Mouse (Mus musculus) cerebellum, adult 9-10 months (tissue): ENCODE measurements around the gene Sirpa.

Experiments used
- DNase-seq: peaks from one replicate; pipeline ENCODE4 v3.0.0; 2022

Gene Sirpa

DNA sequence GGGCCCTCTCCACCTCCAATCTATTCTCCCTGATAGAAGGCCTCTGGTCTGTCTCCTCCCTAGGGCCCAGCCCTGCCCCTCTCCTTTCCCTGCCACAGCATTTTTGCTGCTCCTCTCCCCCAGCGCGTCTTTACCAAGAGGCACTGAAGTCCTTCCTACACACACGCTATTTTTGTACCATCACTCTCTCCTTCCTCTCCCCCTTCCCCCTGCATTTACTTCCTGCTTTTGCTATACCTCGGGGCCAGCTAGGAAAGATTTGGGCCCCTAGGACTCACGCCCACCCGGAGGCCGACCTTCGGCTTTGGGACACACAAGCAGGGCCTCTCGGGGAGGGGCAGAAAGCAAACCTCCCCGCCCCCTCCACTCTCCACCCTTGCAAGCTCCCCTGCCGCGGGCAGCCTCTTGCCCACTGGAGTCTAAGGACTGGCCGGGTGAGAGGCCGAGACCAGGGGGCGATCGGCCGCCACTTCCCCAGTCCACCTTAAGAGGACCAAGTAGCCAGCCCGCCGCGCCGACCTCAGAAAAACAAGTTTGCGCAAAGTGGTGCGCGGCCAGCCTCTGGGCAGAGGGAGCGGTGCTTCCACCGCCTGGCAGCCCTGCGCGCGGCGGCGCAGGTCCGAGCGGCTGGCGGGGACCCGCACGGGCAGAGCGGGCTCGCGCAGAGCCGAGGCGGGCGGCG, at the start of gene Sirpa:
Sirpa (plus strand) TSS at position 377 of the 682 bp plus-strand sequence.
- peak; percentile 85 for DNase-seq

DNA sequence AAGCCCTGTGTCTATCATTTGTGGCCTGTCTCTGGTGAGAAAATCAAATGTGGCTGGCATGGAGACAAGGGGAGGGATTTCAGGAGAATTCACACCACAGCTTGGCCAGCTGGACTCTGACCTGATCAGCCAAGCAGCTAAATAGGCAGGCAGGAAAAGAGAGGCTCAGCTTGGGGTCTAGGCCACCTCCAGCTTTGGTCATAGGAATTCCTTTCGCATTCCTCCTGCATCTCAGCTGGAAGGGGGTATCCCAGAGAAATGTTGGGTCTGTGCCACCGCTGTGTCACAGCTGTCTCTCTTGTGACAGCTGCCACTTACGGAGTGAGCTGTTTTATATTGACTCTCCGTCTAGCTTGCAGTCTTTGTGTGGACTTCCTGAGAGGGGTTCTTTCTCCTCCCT, 48.2 kb upstream of the Sirpa start:
- peak; percentile 98 for DNase-seq

DNA sequence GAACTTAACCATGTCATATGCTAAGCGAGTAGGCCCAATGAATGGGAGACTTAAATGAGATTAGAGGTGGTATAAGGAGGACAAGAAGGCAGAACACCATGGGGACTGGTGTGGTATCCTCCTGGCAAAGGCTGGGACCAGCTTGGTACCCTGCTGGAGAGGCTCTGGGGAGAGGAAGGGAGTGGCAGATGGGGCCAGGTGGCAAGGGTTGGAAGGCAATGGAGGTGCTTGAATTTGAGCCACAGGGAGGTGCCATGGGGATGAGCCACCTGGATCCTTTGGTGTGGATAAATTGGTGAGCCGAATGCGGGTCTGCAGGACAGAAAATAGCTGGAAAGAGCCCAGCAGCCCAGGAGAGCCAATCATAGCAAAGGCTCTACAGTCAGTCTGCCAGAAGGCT, 47.7 kb upstream of the Sirpa start:
- peak; percentile 100 for DNase-seq

DNA sequence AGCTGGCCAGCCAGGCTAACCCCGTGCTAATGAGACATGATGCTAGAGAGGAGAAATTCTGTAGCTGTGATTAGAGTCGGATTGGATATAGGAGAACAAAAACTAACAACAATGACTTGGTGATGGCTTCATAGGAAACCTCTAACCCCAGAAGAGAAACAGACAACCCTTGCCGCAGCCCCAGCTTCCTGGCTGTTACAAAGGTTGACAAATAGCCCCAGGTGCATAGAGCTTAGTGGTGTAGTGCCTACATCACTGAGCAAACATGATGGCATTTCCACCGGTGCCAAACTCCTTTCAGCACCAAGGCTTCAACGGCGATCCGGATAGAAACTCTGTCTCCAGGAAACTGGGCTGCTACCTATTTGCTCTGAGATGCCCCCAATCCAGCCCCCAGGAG, 47.0 kb upstream of the Sirpa start:
- DNase-seq: no peak

DNA sequence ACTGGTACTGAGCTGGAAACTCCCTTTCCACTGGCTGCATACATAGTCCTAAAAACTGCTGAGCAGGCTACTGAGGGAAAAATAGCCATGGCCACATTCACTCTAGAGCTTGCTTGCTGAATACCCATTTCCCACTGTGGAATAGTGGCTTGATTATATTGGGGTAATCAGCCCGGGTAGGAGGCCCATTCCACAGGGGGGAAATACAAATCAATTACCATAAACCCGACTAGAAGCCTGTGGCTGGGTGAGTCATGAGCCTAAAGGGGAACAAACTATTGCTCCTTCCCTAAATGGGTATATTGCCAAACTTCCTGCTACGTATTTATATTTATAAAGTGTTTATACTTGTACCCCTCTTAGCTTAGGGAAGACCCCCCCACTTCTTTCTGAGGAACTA, 45.9 kb upstream of the Sirpa start:
- DNase-seq: no peak

DNA sequence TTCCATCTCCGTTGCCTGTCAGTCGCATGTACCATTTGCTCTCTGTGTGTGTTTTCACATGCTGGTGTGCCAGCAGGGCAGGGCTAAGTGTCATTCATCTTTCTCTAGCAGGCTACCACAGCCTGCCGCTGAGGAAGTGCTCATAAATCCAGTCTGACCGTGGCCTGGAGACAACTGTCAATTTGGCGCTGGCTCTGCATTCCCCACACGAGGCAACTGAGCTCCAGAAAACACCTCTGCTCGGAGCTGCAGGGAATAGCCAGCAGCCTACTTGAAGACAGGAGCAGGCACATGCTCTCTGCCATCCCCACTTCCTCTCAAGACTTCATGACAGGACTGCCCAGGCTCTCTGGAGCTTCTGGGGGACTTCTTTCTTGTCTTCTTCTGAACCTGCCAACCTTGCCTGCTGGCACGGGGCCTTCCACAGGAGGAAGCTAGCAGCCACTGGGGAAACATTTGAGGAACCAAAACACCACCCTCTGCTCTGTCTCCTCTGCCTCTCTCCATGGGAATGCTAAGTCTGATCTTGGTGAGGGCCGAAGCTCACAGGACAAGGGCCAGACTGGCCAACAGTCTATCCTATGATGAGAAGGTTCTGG, 43.0 kb upstream of the Sirpa start:
- DNase-seq: peak; percentile 72

DNA sequence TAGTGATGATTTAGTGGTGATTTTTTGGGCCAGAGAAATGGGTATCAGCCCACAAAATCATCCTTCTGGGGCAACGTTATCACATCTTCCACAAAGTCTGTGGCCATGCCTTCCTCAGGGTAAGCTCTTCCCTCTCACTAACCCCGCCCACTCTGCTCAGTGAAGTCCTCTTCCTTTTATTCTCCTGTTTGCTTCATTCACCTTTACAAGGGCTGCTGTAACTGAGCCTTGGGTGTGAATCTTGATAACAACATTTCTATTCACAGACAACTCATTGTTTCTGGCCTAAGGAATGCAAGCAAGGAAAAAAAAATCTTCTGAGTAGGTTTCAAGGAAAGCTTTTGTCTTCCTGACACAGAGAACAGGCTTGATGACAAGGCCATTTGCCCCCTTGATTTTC, 41.9 kb upstream of the Sirpa start:
- no peak for DNase-seq

DNA sequence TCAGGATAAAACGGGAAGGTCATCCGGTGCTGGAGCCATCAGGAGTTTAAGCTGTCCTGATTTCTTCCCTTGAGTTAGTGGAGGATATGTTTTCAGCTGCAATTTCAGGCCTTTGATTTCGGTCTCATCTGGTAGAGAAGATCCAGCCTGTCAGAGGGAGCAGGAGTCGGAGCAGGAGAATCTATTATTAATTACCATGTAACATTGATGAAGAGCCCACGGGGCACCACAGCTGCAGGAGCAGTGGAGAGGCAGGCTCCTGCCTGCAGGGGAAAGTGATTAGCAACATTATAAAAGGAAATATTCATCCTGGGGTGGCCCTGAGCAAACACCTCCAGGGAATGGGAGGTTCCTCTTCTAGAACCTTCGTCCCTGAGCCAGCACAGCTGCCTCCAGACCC, 36.6 kb upstream of the Sirpa start:
- DNase-seq: no peak

DNA sequence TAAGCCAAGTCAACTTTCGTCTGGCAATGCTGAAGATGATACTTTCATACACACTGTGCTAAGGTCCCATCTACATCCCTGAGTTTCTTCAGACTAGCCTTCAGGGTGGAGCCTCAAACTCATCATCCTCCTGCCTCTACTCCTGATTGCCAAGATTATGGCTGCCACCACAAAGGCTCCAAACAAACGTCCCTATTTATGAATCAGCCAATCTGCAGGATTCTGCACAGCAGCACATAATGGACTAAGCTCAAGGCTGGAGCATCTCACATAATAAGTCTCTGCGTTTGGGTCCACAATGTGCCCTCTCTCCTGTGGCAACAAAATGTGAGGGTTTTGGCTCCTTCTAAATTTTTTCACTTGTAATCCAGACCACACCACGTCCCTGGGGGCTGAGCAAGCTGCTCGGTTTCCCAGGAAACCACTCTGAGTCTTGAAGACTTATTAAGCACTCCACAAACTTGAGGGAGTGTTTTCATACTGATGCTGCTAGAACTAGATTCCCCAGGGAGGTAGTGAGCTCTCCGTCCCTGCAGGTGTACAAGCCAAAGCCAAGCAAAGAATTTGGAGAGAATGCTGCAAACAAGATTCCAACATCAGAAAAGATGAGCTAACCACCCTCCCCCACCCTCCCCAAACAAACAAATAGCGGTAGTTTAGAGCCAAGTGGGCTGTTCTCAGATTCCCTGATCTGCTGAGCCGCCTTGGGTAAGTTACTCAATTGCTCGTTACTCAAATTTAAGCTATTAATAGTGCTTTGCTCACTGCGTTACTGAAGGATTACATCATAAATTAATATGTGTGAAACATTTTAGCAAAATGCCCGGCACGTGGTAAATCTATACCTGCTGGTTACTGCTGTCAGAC, 34.4 kb upstream of the Sirpa start:
- DNase-seq: no peak

DNA sequence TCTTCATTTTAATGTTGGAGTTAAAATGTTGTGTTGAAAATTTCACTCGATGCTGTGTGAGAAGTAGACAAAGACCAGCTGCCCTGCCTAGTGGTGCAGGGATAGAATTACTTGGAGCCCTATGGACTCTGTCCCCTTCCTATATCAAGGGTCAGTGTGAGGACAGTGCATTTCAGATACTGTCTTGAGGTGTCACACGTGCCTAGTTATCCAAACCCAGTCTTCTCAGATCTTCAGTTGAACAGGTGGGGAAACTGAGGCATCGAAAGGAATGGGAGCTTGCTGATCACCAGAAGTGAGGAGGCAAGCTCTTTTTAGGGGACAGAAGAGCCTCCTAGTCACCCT, 33.8 kb upstream of the Sirpa start:
- no peak for DNase-seq

DNA sequence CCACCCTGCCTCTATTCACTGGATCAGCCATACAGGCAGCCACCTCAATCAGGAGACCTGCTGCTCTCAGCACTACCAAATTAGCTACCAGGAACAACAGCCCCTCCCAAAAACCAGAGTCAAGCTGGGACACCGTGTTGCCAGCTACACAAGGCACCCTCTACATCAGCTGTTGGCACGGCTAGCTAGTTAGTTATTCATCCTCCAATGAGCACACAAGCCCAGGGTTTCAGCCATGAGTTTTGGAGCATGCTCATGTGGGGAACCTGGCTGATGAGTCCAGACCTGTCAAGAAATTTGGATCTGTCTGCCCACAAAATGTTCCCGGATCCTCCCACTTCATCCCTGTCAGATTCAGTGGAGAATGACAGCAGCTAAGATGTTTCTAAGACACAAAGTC, 30.8 kb upstream of the Sirpa start:
- DNase-seq: no peak

DNA sequence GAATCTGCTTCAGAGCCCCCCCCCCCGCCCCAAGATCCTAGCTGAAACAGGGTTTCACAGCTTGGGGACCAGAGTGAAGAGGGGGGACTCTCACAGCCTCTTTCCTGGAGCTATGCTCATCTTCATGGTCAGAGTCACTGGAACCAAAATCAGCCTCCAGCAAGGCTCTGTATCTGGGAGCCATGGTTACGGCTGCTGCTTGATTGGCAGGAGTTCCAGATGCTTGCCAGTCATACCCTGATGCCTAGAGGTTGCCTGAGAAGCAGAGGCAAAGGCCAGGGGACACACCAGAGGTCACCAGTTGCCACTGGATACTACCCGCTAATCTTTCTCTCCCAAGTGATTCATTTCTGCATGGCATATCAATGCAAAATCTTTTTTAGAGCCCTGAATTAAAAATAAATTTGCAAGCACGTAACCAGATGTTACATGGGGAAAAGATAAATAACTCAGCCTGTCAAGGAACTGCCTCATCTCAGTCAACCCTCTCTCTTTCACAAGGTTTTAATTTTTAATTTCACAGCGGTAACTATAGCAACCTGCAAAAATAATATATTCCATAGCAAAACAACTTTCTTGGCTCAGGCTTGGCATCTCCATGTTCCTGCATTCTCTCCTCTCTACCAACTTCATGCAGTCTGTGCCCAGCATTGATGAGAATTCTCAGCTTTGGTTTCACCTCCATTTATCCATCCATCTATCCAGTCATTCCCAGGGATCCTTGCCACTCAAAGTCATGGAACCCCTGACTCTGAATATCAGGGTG, 28.5 kb upstream of the Sirpa start:
- DNase-seq: no peak

DNA sequence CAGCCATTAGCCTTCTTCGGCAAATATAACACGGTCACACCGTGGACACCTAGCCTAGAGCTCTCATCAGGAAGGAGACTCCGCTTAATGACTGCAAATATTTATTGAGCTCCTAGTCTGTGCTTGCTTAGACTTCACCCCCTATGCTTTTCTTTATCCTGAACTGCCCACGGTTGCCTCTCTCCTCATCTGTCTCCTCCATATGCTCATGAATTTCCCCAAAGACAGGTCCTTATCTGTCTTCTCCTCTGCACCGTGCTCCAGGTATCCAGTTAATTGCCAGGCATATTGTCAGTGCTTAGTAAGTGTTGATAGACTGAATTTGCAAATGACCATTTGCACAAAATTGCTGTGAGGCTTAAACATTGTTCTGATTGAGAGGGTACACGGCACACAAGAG, 23.5 kb upstream of the Sirpa start:
- no peak for DNase-seq

DNA sequence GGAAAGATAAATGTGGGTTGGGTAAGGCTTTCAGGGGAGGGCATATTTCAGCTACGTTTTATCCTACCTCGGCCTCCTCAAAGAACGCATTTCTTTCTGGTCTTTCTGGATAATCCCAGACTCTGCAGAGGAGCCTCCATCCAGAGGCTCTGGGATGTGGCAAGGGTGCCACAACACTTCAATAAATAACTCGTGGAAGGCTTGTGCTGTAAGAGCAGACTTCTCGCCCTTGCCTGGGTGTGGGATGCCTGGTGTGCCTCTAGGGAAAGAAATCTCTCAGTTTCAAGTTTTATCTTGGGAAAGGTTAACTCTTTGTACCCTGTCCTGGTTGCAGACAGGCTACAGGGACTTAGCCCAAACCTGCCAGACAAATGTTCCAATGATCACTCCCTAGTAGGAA, 23.1 kb upstream of the Sirpa start:
- no peak for DNase-seq

DNA sequence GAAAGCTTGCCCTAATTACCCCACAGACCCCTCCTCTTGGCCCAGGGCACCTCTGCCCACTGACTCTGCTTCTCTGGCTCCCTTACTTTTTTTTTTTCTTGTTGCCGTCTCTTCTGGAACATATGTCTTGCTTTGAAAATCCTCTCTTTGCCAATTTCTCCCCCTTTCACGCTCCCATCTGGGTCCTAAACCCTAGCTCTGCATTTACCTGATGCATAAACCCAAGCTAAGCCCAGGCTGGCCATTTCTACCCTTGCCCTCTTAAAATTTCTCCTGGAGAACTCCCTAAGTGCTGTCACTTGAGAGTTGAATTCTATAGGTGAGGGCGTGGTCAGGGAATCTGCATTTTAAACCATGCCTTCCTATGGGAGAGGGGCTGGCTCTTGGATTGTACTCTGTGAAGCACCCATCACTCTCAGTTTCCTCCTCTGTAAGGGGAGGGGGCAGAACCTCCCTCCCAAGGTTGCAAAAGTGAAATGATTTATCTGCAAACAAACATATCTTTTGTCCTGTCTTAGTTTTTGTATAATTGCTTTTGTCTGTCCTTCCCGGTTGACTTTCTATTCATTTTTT, 18.8 kb upstream of the Sirpa start:
- no peak for DNase-seq

DNA sequence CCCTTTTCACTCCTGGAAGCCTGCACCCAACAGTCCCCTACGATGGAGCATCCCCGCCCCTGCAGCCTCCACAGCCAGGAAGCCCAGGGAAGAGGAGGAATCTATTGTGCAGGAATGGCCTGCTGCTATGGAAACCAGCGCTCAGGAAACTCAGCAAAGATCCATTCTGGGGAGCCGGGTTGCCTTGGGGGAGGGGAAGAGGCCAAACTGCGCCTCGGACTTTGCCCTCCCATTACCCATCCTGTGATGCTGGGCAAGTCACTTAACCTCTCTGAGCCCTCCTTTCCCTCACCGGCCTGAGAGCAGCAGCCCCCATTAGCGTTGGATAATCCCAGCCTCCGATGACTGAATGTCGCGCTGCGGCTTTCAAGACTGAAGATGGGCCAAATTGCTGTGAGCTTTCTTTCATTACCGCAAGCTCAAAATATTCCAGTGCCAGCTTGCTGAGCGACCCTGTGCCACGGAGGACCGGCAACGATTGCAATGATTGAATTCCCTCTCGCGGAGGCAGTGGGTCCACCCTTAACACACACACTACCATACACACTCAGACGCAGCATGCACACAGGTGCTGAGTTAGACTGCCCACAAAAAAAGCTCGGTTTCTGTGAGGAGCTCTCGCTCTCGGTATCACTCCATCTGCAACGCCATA, 18.1 kb upstream of the Sirpa start:
- DNase-seq: no peak

DNA sequence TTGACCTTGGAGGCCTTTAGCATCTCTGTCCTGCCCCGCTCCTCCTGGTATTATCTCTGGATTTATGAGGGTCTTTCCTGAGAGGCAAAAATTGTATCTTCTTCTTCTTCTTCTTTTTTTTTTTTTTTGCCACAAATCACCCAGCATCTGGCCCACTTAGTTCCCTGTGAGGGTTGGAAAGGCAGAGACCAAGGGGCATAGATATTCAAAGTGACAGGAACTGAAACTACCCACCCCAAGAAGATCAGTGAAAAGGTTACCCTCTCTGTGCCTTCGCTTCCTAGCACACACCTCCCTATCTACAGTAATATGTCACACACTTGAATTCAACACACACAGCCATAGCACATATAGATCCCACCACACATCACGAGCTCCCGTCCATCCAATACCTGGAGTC, 17.5 kb upstream of the Sirpa start:
- no peak for DNase-seq

DNA sequence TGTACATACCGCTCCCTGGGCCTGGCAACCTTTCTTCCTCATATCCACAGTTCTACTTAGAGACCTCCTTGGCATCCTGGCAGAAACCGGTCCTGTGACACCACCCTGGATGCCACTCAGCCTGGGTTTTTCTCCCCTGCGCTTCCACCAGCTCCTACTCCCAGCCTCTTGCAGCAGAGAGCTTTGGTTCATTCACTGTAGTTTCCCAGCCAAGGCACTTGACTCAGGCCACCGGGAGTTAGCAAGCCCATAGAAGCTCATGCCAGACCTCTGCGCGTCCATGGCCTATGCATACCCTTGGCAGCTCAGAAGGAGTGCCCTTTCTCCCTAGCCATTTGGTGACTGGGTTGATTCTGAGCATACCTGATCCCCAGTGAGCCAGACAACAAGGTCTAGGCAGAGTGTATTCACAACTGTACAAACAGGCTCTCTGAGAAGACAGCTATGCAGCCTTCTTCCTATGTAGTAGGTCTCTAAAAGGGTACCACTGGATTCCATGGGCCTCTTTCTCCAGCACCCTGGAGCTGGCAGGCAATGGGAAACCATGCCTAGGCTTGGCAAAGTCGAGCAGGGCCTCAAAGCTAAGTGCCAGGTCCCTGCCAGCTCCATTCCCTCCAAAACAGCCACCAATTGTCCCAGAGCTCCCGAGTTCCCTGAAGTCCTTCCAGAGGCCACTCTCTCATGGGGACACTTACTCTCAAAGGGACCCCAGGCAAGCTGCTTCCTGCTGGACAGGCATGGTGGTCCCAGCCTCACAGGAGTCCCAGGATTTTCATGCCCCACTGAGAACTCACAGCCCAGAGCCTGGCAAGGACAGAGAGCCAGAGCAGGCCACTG, 15.8 kb upstream of the Sirpa start:
- no peak for DNase-seq

DNA sequence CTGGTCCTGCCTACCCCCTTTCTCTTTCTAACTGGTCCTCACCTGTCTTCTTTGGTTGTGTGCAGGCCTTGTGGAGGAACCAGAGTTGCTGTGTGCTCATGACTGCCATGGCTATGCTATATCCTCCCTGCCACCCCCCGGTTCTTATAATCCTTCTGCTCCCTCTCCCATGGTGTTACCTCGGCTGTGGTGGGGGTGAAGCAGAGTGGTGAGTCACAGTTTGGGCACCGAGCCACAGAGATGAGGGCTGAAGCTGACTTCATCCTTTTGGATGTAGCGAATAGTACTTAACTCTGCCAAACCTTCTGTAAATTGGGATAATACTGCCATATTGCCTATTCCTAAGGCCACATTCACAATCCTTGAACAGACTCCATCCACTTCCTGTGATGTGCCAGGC, 12.0 kb upstream of the Sirpa start:
- DNase-seq: peak; percentile 68

DNA sequence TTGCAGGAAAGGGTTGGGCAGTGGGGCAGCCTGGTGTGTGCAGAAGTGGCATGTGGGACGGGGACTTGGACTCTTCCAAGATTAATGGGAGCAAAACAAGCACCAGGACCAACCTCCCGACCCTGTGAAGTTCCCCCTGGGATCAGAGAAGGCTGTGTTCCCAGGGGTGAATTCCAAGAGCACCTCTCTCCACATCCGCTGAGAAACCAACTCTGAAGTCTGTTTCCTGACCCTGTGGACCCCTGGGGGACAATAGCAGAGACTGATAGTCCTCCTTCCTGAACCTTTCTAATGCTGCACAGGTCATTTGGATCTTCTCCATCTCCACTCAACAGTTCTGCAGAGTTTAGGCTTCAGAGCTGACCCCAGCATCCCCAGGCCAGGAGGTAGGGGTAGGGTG, 10.8 kb upstream of the Sirpa start:
- no peak for DNase-seq

DNA sequence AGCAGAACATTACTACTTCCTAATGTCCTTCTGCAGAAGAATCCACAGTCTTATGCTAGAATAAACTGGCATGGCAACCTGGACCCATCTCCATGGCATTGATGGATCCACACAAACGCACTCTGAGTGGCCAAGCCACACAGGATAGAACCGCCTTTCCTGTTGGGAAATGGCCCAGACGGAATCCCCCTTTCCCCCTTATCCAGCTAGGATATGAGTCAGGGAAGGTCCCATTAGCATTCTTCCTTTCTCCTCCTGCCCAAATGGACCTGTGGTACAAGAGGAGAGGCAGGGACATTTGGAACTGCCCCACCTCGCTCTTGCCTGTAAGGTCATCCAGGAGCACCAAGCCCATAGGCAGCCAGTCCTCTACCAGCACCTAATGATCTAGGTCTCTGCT, 10.4 kb upstream of the Sirpa start:
- DNase-seq: no peak

DNA sequence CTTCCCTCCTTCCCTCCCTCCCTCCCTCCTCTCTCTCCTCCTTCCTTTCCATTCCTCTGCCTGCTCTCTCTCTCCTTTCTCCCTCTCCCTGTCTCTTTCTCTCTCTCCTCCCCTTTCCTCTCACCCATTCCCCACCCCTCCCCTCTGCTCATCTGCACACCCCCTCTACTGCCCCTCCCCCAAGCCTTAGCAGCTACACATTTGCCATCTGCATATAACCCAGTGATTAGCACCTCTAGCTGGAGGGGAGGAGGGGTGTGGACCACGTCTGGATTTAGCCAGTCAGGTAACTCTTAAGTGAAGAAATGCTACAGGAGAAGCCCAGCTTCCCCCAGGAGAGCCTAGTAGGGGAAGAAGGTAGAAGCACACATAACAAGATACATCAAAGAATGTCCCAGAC, 7.7 kb upstream of the Sirpa start:
- no peak for DNase-seq
